Mouse (Mus musculus) CH12.LX (cell line): ENCODE measurements around the gene Frmd5. TPM values are rescaled to one million over a fixed set of nuclear protein-coding genes. Genes with fewer than 3 reads are reported as not detected.

Experiments used
- DNase-seq: peaks from one replicate; pipeline ENCODE4 v3.0.0-alpha.2; 2013; ENCODE audit errors: extremely low read depth
- H3K27ac ChIP-seq: 2 replicates; pipeline ENCODE4 v1.5.1; 2012; ENCODE audit warnings: low read depth, mild to moderate bottlenecking, control low read depth, moderate library complexity; ENCODE audit not compliant: insufficient read depth
- H3K27me3 ChIP-seq: replicated peaks from 2 replicates; pipeline ENCODE3; 2012; ENCODE audit warnings: inconsistent platforms
- H3K36me3 ChIP-seq, 2 experiments: replicated peaks in 1 of 2; 2 replicates each; pipeline versions ENCODE3 to v1.6.1; 2012; ENCODE audit warnings: inconsistent platforms in 1 of 2, low read length in 1 of 2, mild to moderate bottlenecking in 1 of 2, mixed read lengths in 1 of 2, moderate library complexity in 1 of 2; ENCODE audit not compliant: control insufficient read depth in 1 of 2, insufficient read depth in 1 of 2
- H3K4me1 ChIP-seq, 2 experiments: 2 replicates each; pipeline ENCODE4 v1.6.1; 2012; ENCODE audit warnings: inconsistent platforms in 1 of 2, moderate library complexity in 1 of 2; ENCODE audit not compliant: insufficient read depth in 2 of 2, control insufficient read depth in 1 of 2
- H3K4me2 ChIP-seq: 2 replicates; pipeline ENCODE4 v1.6.1; 2012; ENCODE audit warnings: low read depth, mild to moderate bottlenecking, control low read depth; ENCODE audit not compliant: poor library complexity, insufficient read depth, severe bottlenecking
- H3K4me3 ChIP-seq, 3 experiments: fragments of 150-350 bp in 1 of 3; sonication (generic) in 1 of 3; replicated peaks in 1 of 3; 2 replicates each; pipeline versions ENCODE3 to v1.5.1; 2011 to 2012; ENCODE audit warnings: low read depth in 2 of 3, low read length in 2 of 3, mild to moderate bottlenecking in 2 of 3, moderate library complexity in 2 of 3, control low read depth in 1 of 3, improper control_type of control experiment in 1 of 3, inconsistent platforms in 1 of 3, mixed read lengths in 1 of 3; ENCODE audit not compliant: poor library complexity in 1 of 3
- H3K79me2 ChIP-seq: replicated peaks from 2 replicates; pipeline ENCODE4 v1.6.1; 2012; ENCODE audit warnings: mild to moderate bottlenecking, moderate library complexity; ENCODE audit not compliant: control insufficient read depth, poor library complexity, insufficient read depth, severe bottlenecking; ENCODE audit errors: extremely low read depth
- H3K9ac ChIP-seq: 2 replicates; pipeline ENCODE4 v1.6.1; 2012; ENCODE audit warnings: low read depth, mild to moderate bottlenecking, control low read depth, moderate library complexity; ENCODE audit not compliant: insufficient read depth
- H3K9me3 ChIP-seq: replicated peaks from 2 replicates; pipeline ENCODE3; 2012; ENCODE audit warnings: low read length, inconsistent platforms, mixed read lengths
- BHLHE40 ChIP-seq: IDR thresholded peaks from 2 replicates; pipeline ENCODE4 v1.6.1; 2011; ENCODE audit warnings: mild to moderate bottlenecking, low read depth, low read length, improper control_type of control experiment
- CHD1 ChIP-seq: IDR thresholded peaks from 2 replicates; pipeline ENCODE4 v1.6.1; 2012; ENCODE audit warnings: low read depth, low read length, improper control_type of control experiment, inconsistent platforms
- ELF1 ChIP-seq: IDR thresholded peaks from 2 replicates; pipeline ENCODE4 v1.6.1; 2014; ENCODE audit warnings: low read depth, mild to moderate bottlenecking, inconsistent platforms, low read length, improper control_type of control experiment
- EP300 ChIP-seq: IDR thresholded peaks from 2 replicates; pipeline ENCODE4 v1.6.1; 2011; ENCODE audit warnings: low read length, improper control_type of control experiment
- ETS1 ChIP-seq: conservative IDR thresholded peaks from 2 replicates; pipeline ENCODE4 v1.6.1; 2012; ENCODE audit warnings: low read depth, mild to moderate bottlenecking, inconsistent platforms, low read length, improper control_type of control experiment, moderate library complexity
- HCFC1 ChIP-seq: IDR thresholded peaks from 2 replicates; pipeline ENCODE4 v1.6.1; 2012; ENCODE audit warnings: low read depth, mild to moderate bottlenecking, inconsistent platforms, low read length, improper control_type of control experiment
- IRF4 ChIP-seq: IDR thresholded peaks from 2 replicates; pipeline ENCODE4 v1.6.1; 2014; ENCODE audit warnings: low read depth, mild to moderate bottlenecking, inconsistent platforms, low read length, improper control_type of control experiment
- JUND ChIP-seq: conservative IDR thresholded peaks from 2 replicates; pipeline ENCODE4 v1.6.1; 2011; ENCODE audit warnings: low read depth, low read length, improper control_type of control experiment
- MAFK ChIP-seq: IDR thresholded peaks from 2 replicates; pipeline ENCODE4 v1.6.1; 2011; ENCODE audit warnings: low read length, improper control_type of control experiment; ENCODE audit not compliant: insufficient replicate concordance
- MAZ ChIP-seq: IDR thresholded peaks from 2 replicates; pipeline ENCODE4 v1.6.1; 2012; ENCODE audit warnings: low read depth, mild to moderate bottlenecking, inconsistent platforms, low read length, improper control_type of control experiment, moderate library complexity
- MEF2A ChIP-seq: IDR thresholded peaks from 2 replicates; pipeline ENCODE4 v1.6.1; 2014; ENCODE audit warnings: low read depth, mild to moderate bottlenecking, inconsistent platforms, low read length, improper control_type of control experiment, borderline replicate concordance
- NELFE ChIP-seq: IDR thresholded peaks from 2 replicates; pipeline ENCODE4 v1.6.1; 2011; ENCODE audit warnings: low read depth, low read length, improper control_type of control experiment
- NRF1 ChIP-seq: IDR thresholded peaks from 2 replicates; pipeline ENCODE4 v1.6.1; 2014; ENCODE audit warnings: low read depth, mild to moderate bottlenecking, inconsistent platforms, low read length, improper control_type of control experiment, moderate library complexity
- PAX5 ChIP-seq: IDR thresholded peaks from 2 replicates; pipeline ENCODE4 v1.6.1; 2012; ENCODE audit warnings: low read length, inconsistent platforms, mixed read lengths
- POLR2A ChIP-seq: IDR thresholded peaks from 2 replicates; pipeline ENCODE4 v1.6.1; 2011; ENCODE audit warnings: low read depth, mild to moderate bottlenecking, improper control_type of control experiment, low read length
- POLR2AphosphoS2 ChIP-seq: IDR thresholded peaks from 2 replicates; pipeline ENCODE4 v1.6.1; 2011; ENCODE audit warnings: low read depth, low read length, improper control_type of control experiment
- SIN3A ChIP-seq: IDR thresholded peaks from 2 replicates; pipeline ENCODE4 v1.6.1; 2012; ENCODE audit warnings: low read length, improper control_type of control experiment, inconsistent platforms
- USF1 ChIP-seq: IDR thresholded peaks from 2 replicates; pipeline ENCODE4 v1.6.1; 2014; ENCODE audit warnings: low read depth, mild to moderate bottlenecking, inconsistent platforms, low read length, improper control_type of control experiment
- USF2 ChIP-seq: conservative IDR thresholded peaks from 2 replicates; pipeline ENCODE4 v1.6.1; 2011; ENCODE audit warnings: low read depth, low read length, improper control_type of control experiment
- ZKSCAN1 ChIP-seq: IDR thresholded peaks from 2 replicates; pipeline ENCODE4 v1.6.1; 2012; ENCODE audit warnings: low read depth, inconsistent platforms, low read length, improper control_type of control experiment, borderline replicate concordance
- ZMIZ1 ChIP-seq: IDR thresholded peaks from 2 replicates; pipeline ENCODE4 v1.6.1; 2012; ENCODE audit warnings: low read depth, mild to moderate bottlenecking, inconsistent platforms, low read length, improper control_type of control experiment
- ZNF384 ChIP-seq: IDR thresholded peaks from 2 replicates; pipeline ENCODE4 v1.6.1; 2012; ENCODE audit warnings: low read depth, low read length, improper control_type of control experiment, inconsistent platforms
- dilution Hi-C: fragments of 300-500 bp; cut with MboI; formaldehyde crosslinking; loops from 2 replicates; pipeline ENCODE4 v1.14.3; 2020; ENCODE audit warnings: low sequenced_read_pairs; ENCODE audit not compliant: extremely low pct_unique_long_range_greater_than_20kb, extremely low pct_ligation_motif_present
- in situ Hi-C: fragments of 300-500 bp; cut with MboI; formaldehyde crosslinking; loops from 3 replicates; pipeline ENCODE4 v1.14.3; 2019; ENCODE audit warnings: low sequenced_read_pairs, low pct_ligation_motif_present, low pct_unique_long_range_greater_than_20kb, mixed read lengths
- polyA plus RNA-seq: library from polyadenylated mRNA; unstranded; fragments of >175 nt; gene quantifications from 2 replicates; pipeline ENCODE4 v1.2.1, GENCODE M21; 2012; ENCODE audit warnings: low read depth; ENCODE audit not compliant: insufficient read length
- total RNA-seq, 2 experiments: library from RNA; depleted of rRNA; stranded (reverse); fragments of 300-350 nt in 1 of 2; fragments of >200 nt in 1 of 2; gene quantifications; 2 replicates each; pipeline ENCODE4 v1.2.3; 2012 to 2014

Frmd5 gene
- total and polyA plus RNA-seq, 3 experiments: 1.9 to 3.5 (median 3.2) TPM

DNA sequence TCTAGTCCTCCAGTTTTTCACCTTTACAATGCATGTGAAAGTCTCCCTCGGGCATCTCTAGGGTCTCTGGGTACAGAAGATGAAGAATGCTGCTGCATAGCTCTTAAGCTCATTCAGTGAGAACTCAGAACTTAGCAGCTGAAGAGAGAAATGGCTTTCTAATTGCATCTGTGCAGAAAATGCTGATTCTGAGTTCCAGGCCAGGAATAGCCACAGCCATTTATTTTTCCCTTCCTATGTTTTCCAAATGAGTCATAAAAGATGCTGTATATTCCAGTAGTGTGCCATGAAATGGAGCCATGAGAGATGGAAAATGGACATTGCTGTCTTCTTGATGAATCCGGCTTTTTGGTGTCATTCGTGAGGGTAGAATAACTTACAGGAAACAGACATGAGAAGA lies 21.5 kb upstream of the Frmd5 start:
- Histone ChIP-seq H3K9ac (no peak overlapping the region), H3K27ac (no peak overlapping the region), H3K9me3 (no peaks in the 10 kb centered on the region), H3K79me2 (no peaks in the 10 kb centered on the region), H3K27me3 (no peaks in the 10 kb centered on the region), H3K4me3 (no peak overlapping the region), H3K36me3 (no peaks in the 10 kb centered on the region), H3K4me1 (peaks cover 0 to 12% of the 10 kb centered on the region in 2 experiments; a peak in 2 of 4 replicates), H3K4me2 (no peak overlapping the region)
- dilution Hi-C loops: no loop called here
- DNase-seq: no peak
- no peak for TF ChIP-seq POLR2AphosphoS2
- TF ChIP-seq NELFE: no peak
- no peak for TF ChIP-seq JUND
- no peak for TF ChIP-seq EP300
- in situ Hi-C loops: no loop called here

- Histone ChIP-seq H3K36me3 (no peaks in the 10 kb centered on the region), H3K9me3 (peaks cover 3% of the 10 kb centered on the region), H3K4me2 (no peak overlapping the region)
- in situ Hi-C loops: no loop called here
- dilution Hi-C loops: no loop called here
- TF ChIP-seq ZKSCAN1 (no peak), USF1 (no peak), USF2 (no peak), ZNF384 (no peak), PAX5 (no peak), ZMIZ1 (no peak), CHD1 (no peak), SIN3A (no peak), MAFK (no peak), BHLHE40 (no peak), NRF1 (no peak), IRF4 (no peak), EP300 (no peak), ETS1 (no peak), MEF2A (no peak), POLR2A (no peak), MAZ (no peak), ELF1 (no peak), HCFC1 (no peak)
- TF ChIP-seq, all 38 proteins: peak for 0
- no peaks in the 10 kb centered on the region for H3K27me3 ChIP-seq
- peaks cover 0 to 10% of the 10 kb centered on the region in 2 experiments; a peak in 2 of 4 replicates for H3K4me1 ChIP-seq
- no peak for DNase-seq
- no peaks in the 10 kb centered on the region for H3K79me2 ChIP-seq
- no peak overlapping the region for H3K4me3 ChIP-seq
- no peak overlapping the region for H3K27ac ChIP-seq
- H3K9ac ChIP-seq: no peak overlapping the region
These were observed 19.3 kb upstream of the Frmd5 start for GRCm38 (mm10) chr2:121826189-121826588.
